Mouse (Mus musculus) heart, postnatal 4 days (tissue): Measurements from ENCODE around the gene Hpse2. TPM values are rescaled to one million over a fixed set of nuclear protein-coding genes. Genes with fewer than 3 reads are reported as not detected.

Experiments
- DNase-seq: peaks from one replicate; pipeline ENCODE4 v3.0.0; 2021
- total RNA-seq, 2 experiments: library from RNA; stranded (reverse); gene quantifications; 2 replicates each; pipeline ENCODE4 v1.2.3; 2021

The Hpse2 gene
- total RNA-seq, 2 experiments from 2014 or later, result 0.71 to 1.4 TPM

DNA sequence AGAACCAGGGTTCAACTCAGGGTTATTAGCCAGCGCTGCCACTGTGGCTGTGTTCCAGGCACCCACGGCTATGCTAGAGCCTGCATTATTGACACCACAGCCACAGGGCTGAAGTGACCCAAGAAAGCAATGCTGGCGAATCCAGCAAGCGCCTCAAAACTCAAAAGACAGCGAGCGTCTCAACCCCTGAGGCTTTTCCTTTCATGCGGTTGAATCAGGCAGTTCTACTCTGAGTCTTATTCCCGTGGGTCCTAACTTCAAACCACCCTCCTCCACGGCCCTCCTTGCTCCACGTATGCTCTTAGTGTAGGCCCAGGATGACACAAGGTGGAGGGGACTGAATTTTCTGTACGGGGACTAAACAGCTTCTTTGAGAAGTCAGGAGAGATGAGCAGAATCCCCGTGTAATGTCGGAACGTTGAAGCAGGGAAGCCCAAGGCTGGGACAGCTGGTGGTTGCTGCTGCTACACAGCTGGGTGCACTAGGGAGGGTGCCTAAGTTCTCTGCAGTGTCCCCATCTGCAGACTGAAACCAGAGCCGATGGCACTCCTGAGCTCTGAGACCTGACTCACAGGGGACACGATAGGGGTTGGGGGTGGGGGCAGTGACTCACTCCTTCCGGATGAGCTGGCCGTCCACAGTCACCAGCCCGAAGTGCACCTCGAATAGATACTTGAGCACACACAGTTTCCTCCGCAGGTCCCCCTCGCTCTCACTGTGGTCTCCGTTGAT is 617.8 kb downstream of the Hpse2 start:
- DNase-seq, result no peak

DNA sequence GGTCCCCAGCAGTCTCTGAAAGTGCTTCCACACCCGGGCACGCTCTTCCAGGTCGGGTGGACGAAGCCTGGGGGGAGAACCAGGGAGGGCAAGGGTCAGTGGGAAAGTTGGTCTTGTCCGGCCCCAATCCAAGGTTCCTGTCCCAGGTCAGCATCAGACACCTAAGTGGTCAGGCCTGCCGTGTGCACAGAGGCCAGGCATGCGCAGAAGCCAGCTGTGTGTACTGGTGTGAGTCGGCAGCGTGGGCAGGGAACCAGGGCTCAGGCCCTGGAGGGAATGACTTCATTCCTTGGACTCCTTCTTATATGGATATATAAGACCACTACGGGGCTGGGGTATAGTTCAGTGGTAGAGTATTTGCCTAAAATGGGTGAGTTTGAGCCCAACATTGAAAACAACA is 618.5 kb downstream of the Hpse2 start:
- DNase-seq, result no peak

DNA sequence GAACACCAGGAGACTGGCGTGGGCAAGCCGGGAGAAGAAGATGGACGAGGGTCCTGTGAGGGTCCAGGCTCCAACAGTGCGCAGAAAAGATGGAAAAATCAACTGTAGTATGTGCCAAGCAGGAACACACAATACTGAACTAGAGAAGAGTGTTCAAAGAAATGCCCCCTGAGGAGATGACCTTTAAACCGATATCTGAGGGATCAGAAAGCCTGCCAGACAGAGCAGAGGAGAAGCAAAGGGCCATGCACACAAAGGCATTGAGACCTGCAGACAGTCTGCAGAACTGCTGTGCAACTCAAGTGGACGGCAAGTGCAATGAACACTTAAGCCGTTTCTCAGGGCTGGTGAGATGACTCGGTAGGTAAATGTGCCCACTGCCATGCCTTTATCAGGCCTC is 620.8 kb downstream of the Hpse2 start:
- no peak for DNase-seq

DNA sequence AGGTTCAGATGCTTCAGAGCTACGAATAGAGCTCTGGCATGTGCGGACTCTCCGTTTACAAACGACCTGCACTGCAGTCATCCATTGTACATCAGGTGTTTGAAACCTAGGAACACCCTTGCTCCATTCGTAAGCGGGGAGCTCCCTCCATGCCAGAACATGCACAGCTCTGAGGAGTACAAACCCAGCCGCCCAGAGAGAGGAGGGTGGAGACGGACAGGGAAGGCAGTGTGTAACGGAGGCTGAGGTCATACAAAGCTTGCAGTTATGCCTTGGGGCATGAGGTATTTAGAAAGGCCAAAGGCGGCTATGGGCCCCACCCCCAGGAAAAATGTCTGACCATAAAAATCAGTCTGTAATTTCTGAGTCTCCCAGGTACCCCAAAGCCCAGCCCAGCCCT is 623.8 kb downstream of the Hpse2 start:
- DNase-seq, result no peak

DNA sequence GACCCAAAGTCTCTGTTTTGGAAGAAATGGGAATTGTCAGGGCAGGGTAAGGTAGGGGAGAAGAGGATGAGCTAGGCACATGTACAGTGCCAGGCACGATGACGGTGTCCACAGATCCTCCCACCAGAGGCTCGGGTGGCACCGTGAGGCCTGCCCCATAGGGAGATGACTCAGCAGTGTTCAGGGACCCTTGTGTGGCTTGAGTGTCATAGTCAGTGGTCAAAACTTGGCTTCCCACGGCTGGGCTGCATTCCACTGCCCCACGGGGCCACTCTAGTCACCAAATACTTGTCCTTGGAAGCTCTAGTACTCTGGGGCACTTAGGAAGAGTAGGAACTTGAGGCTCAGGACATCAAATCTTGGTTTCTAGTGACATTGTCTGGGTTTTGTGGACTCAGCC is 631.5 kb downstream of the Hpse2 start:
- no peak for DNase-seq

DNA sequence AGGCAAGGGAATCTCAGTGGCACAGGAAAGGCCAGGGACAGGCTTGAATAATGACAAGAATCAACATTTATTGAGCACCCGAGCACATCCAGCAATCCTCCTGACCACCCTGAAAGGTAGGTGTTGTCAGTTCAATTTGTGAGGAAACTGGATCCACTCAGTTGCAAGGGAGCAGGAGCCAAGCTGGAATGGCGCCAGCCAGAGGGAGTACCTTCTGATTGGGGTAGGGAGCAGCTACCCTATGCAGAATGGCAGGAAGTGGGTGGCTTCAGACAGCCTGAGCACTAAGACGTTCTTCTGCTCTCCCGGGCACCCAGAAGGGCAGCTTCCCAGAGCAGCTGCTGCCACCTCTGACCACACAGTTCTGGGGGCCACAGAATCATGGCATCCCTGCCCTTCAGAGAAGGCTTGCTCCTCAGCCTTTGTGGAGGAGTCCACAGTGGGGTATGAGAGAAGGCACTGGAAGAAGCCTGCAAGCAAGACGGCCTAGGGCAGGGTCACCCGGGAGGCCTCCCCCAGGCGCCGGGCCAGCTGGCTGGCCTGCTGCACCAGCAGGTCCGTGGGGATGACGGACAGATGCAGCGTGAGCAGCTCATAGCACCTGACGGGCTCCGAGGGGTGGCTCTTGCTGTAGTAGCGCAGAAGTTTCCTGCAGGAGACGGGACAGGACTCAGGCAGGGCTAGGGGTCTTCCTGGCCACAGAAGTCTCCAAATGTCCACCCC is 632.8 kb downstream of the Hpse2 start:
- peak; percentile 67 for DNase-seq

DNA sequence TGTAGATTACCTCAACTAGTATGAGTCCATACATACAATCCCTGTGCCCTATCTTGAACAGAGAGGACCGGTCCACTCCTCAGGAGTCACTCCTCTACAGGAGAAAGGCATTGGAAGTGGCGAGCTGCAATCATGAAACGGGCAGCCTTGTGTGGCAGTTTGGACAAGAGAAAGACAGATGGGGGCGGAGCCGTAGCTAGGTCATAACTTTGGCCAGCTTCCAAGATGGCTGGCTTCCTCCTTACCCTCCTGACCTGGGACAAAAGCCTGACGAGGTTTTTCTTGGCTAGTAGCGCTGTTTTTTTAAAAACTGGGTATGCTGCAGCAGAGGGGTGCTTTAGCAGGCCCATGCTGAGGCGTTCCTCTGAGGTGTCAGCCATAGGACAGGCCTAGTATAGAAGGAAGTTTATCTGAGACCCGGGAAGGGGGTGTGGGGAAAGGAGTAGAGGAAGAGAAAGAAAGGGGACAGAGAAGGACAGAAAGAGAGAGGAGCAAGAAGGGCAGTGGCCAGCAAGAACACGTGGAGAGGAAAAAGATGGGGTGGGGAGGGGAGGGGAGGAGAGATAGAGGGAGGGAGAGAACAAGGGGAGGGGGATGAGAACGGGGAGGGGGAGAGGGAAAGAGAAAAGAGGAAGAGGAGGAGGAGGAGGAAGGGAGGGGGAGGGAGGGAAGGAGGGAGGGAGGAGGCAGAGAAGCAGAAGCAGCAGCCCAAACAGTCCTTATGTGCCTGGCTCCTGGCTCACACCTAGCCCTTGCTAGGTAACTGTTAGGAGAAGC is 634.8 kb downstream of the Hpse2 start:
- peak; percentile 86 for DNase-seq

DNA sequence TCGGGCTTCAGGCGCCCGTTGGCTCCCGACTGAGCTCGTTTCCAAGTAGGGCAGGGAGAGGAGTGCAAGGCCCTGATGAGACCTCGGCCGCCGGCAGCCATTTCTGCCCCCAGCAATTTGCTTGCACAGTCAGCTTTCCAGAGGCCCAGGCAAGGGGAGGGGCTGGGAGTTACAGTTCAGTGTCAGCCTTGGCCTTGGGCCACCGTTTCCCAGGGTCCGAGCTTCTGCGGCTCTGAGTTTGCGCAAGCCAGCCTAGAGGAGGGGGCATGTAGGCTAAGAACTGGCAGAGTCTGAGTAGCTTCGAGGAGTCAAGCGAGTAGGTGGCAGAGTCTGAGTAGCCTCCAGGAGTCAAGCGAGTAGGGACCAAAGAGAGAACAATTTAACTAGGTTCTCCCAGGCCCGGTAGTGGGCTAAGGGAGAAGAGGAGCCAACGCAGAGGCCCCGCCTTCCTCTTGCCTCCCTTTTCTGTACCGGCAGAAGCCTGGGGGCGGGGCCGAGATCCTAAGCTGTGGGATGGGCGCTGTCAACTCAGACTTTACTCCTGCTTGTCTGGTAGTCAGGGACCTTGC is 635.7 kb downstream of the Hpse2 start, which contains the start of gene Pyroxd2:
Gene Pyroxd2 (minus strand): TSS at position 413 of the 569 bp plus-strand sequence.
- peak; percentile 89 for DNase-seq

DNA sequence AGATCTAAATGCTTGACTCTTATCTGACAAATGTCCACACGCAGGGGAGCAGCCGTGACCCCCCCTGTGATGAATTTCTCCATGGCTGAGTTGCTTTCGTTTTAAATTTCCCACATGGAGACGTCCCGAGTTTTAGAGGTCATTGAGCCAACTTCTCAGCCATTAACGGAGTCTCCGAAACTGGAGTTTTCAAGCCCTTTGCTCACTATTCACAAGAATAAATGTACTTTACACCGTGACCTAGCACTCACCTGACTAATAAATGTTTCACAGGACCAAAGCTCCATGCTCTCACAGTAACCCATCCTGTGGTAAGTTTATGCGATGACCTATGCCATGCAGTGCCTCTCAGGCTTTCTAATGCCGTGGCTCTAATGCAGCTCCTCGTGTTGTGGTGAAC is 638.0 kb downstream of the Hpse2 start:
- DNase-seq, result no peak

DNA sequence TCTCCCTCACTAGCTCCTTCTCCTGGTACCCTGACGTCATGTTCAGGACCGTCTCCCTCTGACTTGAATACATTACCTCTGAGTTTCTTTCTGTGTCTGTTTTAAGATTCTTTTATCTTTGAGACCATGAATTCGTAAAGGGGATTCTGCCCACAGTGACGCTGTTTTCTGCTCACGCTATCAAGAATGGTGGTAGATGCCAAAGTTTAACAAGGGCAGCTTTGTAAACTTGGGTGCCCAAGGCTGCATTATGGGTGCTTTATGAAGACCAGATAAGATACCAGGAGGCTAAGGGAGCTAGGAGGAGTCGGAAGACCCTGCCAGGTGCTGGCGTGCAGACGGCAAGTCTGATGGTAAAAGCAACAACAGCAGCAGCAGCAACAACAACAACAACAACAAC is 641.5 kb downstream of the Hpse2 start:
- DNase-seq, result no peak

DNA sequence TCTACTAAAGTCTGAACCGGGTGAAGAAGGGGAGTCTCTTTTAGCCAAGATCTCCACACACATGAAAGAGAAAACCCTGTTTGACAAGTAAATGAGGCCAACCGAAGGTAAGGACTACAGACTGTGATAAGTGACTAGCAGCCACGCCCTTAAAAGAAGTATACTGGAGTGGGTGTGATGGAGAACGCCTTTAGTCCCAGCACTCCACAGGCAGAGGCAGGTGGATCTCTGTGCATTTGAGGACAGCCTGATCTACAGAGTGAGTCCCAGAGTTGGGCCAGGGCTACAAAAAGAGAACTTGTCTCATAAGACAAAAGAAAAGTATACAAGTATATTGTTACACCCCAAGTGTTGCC is 642.3 kb downstream of the Hpse2 start:
- no peak for DNase-seq

DNA sequence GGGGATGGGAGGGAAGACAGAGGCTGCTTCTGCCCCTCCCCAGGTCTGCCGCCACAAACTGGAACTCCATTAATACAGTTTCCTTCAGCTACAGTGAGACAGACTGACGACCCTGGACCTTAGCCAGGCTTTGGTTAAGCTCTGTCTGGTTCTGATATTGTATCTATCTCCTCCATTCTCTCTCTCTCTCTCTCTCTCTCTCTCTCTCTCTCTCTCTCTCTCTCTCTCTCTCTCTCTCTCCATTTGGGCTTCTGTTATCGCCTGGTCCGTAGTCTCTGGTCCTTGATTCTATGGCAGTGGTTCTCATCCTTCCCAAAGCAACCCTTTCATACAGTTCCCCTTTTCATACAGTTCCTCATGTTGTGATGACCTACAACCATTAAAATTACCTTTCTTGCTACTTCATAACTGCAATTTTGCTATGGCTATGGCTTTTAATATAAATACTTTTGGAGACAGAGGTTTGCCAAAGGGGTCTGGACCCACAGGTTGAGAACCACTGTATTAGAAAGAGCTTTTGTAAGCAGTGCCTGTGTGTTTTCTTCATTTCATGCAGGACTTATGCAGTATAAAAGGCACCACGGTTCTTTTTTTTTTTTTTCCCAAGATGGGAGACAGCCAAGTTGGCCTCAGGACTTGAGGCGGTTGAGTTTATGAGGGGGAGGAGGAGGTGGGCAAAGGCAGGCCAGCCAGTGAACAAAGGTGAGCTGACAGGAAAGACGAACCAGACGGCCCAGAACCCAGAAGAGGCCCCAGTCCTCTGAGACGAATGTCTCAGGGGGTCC is 642.9 kb downstream of the Hpse2 start:
- no peak for DNase-seq

DNA sequence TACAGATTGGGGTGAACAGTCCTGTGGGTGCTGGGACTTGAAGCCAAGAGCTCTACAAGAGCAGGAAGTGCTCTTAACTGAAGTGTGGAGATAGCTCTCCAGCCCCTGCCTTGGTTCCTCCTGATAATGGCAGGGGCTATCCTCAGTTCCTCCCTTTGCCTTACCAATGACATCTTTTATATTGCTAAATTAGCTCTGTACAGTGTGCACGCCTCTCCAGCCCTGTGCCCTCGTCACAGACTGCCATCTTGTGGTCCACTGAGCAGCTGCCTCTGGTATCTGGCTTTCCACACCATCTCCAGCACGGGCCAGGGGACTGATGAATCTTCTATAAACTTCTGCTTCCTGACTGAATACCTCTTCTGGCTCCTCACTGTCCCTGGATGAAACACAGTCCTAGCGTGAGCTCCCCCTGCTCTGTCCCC is 644.0 kb downstream of the Hpse2 start:
- DNase-seq, result peak; percentile 76

DNA sequence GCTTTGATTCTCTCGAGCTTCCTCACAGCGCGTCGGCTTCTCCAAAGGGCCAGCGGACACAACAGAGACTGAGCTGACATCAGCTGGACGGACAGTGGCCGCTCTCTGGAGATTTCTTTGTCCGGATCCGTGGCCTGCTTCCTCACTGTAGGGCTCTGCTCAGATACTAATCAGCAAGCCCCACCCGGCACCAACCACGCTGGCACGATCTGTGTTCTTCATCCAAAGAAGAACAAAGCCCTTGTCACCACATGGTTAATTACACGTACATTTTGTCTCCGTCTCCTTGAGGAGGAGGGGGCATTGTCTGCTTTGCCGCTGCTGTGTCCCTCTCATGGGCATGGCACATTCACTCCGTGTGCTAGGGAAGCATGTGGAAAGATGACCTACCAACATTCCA is 644.9 kb downstream of the Hpse2 start:
- DNase-seq, result no peak

DNA sequence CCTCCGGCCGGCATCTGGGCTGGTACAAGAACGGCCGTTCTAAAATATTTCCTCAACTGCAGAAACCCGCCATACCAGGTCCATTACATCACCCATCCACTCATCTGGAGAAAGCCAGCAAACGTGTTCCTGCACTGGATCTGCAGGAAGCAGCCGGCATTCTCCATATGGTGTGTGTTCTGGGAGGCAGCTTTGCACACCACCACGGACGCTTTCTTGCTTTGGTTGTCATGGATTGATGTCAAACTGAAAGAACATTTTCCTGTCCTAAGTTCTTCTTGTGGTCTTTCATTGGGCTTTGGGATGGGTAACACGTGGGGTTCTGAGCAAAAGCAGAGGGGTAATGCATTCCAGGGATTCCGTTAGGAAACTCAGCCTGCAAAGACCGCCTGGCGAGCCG is 646.3 kb downstream of the Hpse2 start:
- no peak for DNase-seq

DNA sequence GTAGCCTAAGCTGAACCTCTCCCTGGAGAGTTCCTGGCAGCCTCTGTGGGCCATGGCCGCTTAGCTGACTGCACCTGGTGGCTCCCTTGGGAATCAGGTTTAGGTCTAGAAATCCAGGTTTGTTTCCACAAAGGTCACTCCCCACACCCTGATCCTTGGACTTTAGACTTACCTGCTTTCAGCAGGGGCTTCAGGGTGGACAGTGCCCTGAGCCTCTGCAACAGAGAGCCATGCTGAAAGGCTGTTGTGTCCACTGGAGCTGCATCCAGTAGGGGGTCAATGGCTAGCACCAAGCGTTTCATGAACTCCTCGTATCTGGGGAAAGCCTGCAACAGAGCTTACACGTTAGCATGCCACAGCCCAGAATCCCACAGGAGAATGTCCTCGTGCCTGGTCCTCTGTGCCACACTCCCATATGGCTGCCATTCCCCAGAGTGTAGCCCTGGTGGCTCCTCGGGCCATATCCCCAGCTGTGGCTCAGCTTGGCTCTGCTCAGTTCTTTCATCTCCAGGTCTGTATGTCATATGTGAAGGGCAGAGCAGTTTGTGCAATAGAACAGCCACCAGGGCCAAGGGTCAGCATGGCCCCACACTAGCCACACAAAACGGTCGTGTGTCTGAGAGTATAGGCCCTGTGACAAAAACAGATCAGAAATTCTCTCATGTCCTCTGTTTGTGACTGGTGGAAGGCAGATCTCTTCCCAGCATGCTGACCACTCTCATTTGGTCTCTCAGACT is 647.8 kb downstream of the Hpse2 start:
- DNase-seq, result no peak

DNA sequence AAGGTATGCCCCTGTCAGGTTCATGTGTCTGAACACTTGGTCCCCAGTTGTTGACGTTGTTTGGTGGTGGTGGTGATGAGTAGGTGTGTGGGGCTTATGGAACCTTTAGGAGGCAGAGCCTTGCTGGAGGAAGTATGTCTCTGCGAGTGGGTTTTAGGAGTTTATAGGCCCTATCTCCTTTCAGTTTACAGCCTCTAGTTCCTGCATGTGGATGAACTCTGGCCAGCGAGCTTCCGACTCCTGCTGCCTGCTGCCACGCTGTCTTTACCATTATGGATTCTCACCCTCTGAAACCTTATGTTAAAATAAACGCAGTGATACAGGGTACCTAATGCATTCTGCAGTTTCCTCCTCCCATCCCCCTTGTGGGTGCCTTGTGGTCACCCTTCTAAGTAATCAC is 648.4 kb downstream of the Hpse2 start:
- DNase-seq, result no peak

DNA sequence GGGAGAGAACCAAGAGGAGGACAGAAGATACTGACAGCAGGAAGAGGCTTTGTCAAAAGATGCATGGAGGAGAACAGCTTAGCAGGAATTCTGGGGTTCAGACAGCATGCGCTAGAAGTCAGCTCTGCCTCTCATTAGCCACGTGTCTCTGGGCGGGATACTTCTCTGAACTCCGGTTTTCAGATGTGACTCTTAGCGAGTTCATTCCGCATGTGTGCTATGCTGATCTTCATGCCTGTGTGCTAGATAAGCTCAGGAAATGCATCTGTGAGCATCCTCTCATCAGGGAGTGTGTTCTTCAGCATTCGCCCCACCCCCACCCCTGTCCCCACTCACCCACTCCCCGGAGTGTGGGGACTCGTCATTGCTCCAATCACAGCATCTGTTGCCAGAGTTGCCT is 650.4 kb downstream of the Hpse2 start:
- no peak for DNase-seq
